Mouse (Mus musculus): Measurements from ENCODE around the gene Hist1h4b.

DNA sequence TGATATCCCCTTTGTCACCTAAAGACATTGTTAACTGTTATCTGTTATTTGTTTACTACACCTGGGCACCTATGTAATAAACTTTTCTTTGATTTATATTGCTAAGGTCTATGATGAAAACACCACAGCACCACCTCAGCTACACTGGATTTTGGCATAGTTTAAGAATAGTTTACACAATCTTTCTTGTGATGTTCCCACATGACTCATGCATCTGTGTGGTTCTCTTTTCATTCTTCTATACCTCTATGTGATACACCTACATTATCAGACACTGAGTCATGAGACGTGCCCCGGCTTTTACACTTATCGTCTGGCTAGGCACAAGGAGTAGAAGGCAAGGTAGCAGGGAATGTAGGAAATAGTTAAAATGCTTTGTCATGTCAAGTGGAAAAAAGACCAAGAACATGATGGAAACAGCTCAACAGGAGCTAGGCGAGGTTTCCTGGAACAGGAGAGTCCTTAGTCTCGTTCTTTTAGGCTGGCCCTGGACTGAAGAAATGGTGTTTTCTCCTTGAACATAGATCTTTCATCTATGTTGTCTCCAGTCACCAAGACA, 7.2 kb upstream of the Hist1h4b start:
- TF ChIP-seq EP300 (IDR thresholded peaks at IDR 0.05; ENCODE audit: insufficient read depth, low read depth, low read length) (no peak), CTCF (IDR thresholded peaks at IDR 0.05; ENCODE audit: low read depth, low read length) (no peak)

All from ES-Bruce4 (cell line).